Mouse (Mus musculus) C2C12 (cell line): ENCODE results near the gene Sptbn1. TPM values are rescaled to one million over a fixed set of nuclear protein-coding genes. Genes with fewer than 3 reads are reported as not detected.

ENCODE experiments used
- H3K27me3 ChIP-seq: one replicate; pipeline ENCODE4 v1.6.1; 2011; ENCODE audit not compliant: control insufficient read depth, insufficient read depth, insufficient read length
- H3K36me3 ChIP-seq: one replicate; pipeline ENCODE4 v1.6.1; 2011; ENCODE audit not compliant: control insufficient read depth, insufficient read depth
- H3K4me3 ChIP-seq: one replicate; pipeline ENCODE4 v1.5.1; 2011; ENCODE audit warnings: mild to moderate bottlenecking, control low read depth; ENCODE audit not compliant: poor library complexity, insufficient read depth, severe bottlenecking
- H3K79me2 ChIP-seq: one replicate; pipeline ENCODE4 v1.6.1; 2011; ENCODE audit not compliant: control insufficient read depth, insufficient read depth
- H3K79me3 ChIP-seq: one replicate; pipeline ENCODE4 v1.6.1; 2011; ENCODE audit warnings: low read depth, control low read depth
- H3ac ChIP-seq: one replicate; pipeline ENCODE3; 2011; ENCODE audit warnings: low read depth; ENCODE audit not compliant: control insufficient read depth, insufficient read length
- CEBPB ChIP-seq: IDR thresholded peaks from one replicate; pipeline ENCODE4 v1.6.1; 2011; ENCODE audit warnings: low read depth, mild to moderate bottlenecking, control low read depth, moderate library complexity
- CTCF ChIP-seq: IDR thresholded peaks from one replicate; pipeline ENCODE4 v1.5.1; 2011; ENCODE audit not compliant: control insufficient read depth, insufficient read depth, insufficient read length
- FOSL1 ChIP-seq: IDR thresholded peaks from one replicate; pipeline ENCODE4 v1.8.0; 2011; ENCODE audit warnings: mild to moderate bottlenecking, low read length; ENCODE audit not compliant: poor library complexity, insufficient read depth, severe bottlenecking
- MAX ChIP-seq: IDR thresholded peaks from one replicate; pipeline ENCODE4 v1.6.1; 2011; ENCODE audit warnings: mild to moderate bottlenecking, control low read depth
- MYOD1 ChIP-seq: IDR thresholded peaks from one replicate; pipeline ENCODE4 v1.6.1; 2011; ENCODE audit warnings: low read depth; ENCODE audit not compliant: control insufficient read depth, insufficient read length
- MYOG ChIP-seq: IDR thresholded peaks from one replicate; pipeline ENCODE4 v1.6.1; 2011; ENCODE audit not compliant: control insufficient read depth, insufficient read length; ENCODE audit errors: extremely low read depth
- USF1 ChIP-seq: IDR thresholded peaks from one replicate; pipeline ENCODE4 v1.6.1; 2011; ENCODE audit warnings: low read depth, mild to moderate bottlenecking, control low read depth, moderate library complexity
- polyA plus RNA-seq: library from polyadenylated mRNA; unstranded; fragments of >200 nt; fragmentation: generic; extraction: Trizol; gene quantifications from one replicate; pipeline ENCODE4 v1.2.1, GENCODE M21; 2012; ENCODE audit warnings: missing spikeins

Sptbn1 gene
- polyA plus RNA-seq, 1 experiment = 50.2 TPM

DNA sequence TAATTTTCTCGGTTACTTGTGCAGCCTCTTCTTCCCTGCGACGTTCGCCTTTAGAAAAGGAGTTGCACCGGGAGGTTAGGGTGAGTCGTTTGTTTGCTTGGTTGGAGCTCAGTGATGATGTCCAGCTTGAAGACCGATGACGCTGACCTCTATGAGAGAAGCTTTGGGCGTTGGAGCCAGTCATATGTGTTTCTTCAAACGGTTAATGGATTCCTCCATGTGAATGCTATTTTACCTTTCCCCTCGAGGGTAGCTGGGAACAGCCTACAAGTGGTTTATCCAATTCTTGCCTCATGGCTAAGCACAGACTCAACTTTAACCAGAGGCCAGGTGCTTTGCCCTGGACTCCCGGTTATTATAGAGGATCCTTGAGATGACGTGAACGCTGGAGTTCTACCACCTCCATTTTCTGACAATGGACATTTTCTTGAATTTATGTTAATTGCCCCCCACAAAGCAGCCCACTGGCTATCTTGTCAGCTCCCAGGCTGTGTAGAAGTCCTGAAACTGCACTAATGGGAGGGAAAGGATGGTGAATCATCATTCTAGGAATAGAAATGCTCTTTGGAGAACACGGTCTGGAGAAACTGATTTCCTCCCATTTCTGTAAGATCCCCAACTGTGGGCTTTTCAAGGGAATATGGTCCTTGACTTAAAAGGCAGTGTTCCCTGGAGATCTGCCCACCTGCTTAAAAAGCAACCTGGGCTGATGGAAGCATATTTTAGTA lies 837 bp upstream of the Sptbn1 start:
- Histone ChIP-seq H3K79me3 (peaks cover 36% of the 10 kb centered on the region), H3K4me3 (peak overlapping the region; percentile 88), H3K36me3 (no peaks in the 10 kb centered on the region), H3K79me2 (peaks cover 43% of the 10 kb centered on the region), H3K27me3 (no peaks in the 10 kb centered on the region), H3ac (peak overlapping the region; percentile 71)
- TF ChIP-seq FOSL1 = no peak
- TF ChIP-seq MAX = no peak
- TF ChIP-seq MYOD1 = no peak
- TF ChIP-seq CEBPB = no peak
- no peak for TF ChIP-seq USF1
- TF ChIP-seq MYOG = no peak
- no peak for TF ChIP-seq CTCF

DNA sequence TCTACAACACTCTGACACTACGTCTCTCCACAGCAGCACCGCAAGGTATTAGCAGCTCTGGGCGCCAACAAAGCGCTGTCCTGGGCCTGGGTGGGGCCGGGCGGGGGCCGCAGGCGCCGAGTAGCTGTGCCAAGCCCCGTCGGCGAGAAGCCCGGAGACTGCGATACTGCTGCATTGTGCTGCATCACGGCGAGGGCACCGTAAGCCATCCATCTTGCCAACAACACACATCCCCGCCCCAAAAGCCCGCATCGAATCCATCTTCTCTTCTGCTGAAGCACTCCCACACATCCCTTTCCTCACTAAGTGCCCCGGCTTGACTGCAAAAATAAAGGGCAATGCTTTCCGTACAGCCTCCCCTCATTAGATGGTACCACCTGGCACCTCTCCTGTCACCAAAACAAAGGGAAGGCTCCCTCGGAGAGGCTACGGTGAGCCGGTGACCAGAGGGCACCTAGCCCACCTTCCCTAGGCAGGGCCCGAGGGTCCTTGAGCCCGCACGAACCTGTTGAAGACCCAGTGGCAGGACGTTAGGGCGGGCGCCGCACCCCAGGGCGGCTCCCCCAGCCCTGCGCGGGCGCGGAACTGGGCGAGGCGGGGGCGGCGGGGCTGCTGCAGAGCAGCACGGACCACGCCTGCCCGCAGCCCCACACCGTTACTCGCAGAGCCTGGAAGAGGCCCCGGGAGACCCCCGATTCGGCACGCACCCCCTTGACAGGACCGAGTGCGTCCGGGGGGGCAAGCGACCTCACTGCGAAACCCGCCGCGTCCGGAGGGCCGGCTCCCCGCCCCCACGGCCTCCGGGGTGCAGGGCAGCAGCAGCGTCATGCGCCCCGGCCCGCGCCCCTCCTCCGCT lies 711 bp downstream of the Sptbn1 start:
- TF ChIP-seq CEBPB (no peak), CTCF (no peak), MYOG (no peak), MYOD1 (no peak), USF1 (no peak), FOSL1 (no peak), MAX (no peak)
- peaks cover 51% of the 10 kb centered on the region for H3K79me3 ChIP-seq
- H3K36me3 ChIP-seq = no peaks in the 10 kb centered on the region

DNA sequence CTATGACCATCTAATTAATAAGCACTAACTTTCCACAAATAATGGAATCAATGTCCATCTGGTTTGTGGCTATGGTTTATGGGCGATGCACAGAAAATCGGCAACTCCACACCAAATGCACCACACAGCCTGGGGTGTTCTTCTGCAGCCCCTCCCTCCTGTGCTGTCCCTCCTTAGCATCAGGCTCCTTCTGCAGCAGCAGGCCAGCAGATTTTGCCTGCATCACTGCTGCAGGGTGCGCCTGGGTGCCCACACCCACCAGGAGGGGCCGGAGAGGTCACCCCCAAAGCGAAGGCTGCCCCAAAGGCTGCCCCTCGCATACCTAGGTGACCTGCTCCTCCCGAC lies 1.3 kb downstream of the Sptbn1 start:
- Histone ChIP-seq H3K79me3 (peaks cover 57% of the 10 kb centered on the region), H3K79me2 (peaks cover 61% of the 10 kb centered on the region), H3K4me3 (peak overlapping the region; percentile 88), H3ac (peak overlapping the region; percentile 59), H3K36me3 (no peaks in the 10 kb centered on the region), H3K27me3 (no peaks in the 10 kb centered on the region)
- TF ChIP-seq CTCF (no peak), MYOD1 (no peak), USF1 (no peak), MYOG (no peak), MAX (no peak), CEBPB (no peak), FOSL1 (no peak)

More for the DNA sequence above, 711 bp downstream of the Sptbn1 start:
- Histone ChIP-seq H3K79me2 (peaks cover 55% of the 10 kb centered on the region), H3K27me3 (no peaks in the 10 kb centered on the region), H3ac (peak overlapping the region; percentile 59), H3K4me3 (peak overlapping the region; percentile 88)

DNA sequence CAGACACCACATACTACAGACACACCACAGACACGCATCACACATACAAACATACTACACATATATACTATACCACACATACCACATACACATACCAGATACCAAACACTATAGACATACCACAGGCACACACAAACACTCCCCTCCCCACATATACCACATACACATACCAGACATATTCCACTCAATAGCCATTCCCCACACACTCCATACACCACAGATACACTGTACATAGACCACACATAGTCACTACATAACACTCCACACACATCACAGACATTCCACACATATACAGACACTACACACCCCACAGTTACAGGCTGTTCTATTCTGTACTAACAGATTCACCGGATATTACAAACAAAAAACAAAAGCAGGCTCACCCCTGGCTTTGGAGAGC lies 2.3 kb downstream of the Sptbn1 start:
- Histone ChIP-seq H3K79me2 (peaks cover 71% of the 10 kb centered on the region), H3K27me3 (no peaks in the 10 kb centered on the region), H3K79me3 (peaks cover 67% of the 10 kb centered on the region), H3K4me3 (no peak overlapping the region), H3K36me3 (no peaks in the 10 kb centered on the region), H3ac (no peak overlapping the region)
- TF ChIP-seq MYOG (no peak), MAX (no peak), CTCF (no peak), FOSL1 (no peak), USF1 (no peak)

DNA sequence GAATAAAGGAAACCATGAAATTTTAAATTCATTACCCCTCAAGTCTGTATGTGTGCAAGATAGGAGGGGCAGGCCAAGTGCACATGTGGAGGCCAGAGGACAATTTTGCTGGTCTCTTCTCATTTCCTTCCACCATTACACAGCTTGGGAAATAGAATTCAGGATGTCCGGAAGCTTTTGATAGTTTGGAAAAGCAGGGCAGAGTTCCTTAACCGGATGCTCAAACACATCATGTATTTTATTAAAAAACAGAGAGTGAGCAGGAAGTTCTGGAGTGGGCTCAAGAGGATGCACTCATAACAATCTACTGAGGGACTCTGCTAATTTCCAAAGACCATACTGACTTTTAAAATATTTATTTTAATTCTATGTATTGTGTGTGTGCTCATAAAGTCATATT lies 4.3 kb downstream of the Sptbn1 start:
- Histone ChIP-seq H3K36me3 (peaks cover 5% of the 10 kb centered on the region), H3K79me3 (peaks cover 83% of the 10 kb centered on the region), H3K27me3 (no peaks in the 10 kb centered on the region), H3ac (no peak overlapping the region), H3K79me2 (peaks cover 90% of the 10 kb centered on the region), H3K4me3 (no peak overlapping the region)
- TF ChIP-seq MAX (no peak), MYOG (no peak), FOSL1 (no peak), CEBPB (no peak), MYOD1 (no peak), CTCF (no peak), USF1 (no peak)
